In genomic region chr11:70170291-70170690, GRCm38 (mm10) we compare ENCODE assay signal across 14 mouse cellular contexts. TPM values are rescaled to one million over a fixed set of nuclear protein-coding genes. Genes with fewer than 3 reads are reported as not detected.
"Had no signal": no experiment of that assay in that cellular context is flagged by ENCODE, and none has a peak within 500 bp of the region (broad histone marks: within the 10 kb centered on the region; RNA-seq: fewer than 3 reads in every experiment).

No protein-coding gene starts in this region.

- H3K36me3 ChIP-seq: kidney, embryonic 15.5 days; limb, embryonic 12.5 days; midbrain, embryonic 13.5 days; neural tube, embryonic 12.5 days had no signal

- H3K27me3 ChIP-seq: kidney, embryonic 15.5 days; limb, embryonic 12.5 days; midbrain, embryonic 13.5 days; neural tube, embryonic 12.5 days had no signal

- H3K27ac ChIP-seq: kidney, embryonic 15.5 days; limb, embryonic 12.5 days; liver, embryonic 14.5 days; midbrain, embryonic 13.5 days; neural tube, embryonic 12.5 days had no signal

- ATAC-seq: midbrain, embryonic 13.5 days had no signal

- H3K4me3 ChIP-seq: kidney, embryonic 15.5 days; limb, embryonic 12.5 days; midbrain, embryonic 13.5 days; neural tube, embryonic 12.5 days had no signal

- H3K4me2 ChIP-seq: kidney, embryonic 15.5 days; limb, embryonic 12.5 days; midbrain, embryonic 13.5 days; neural tube, embryonic 12.5 days had no signal

- DNase-seq: kidney, postnatal 14 days; liver; lung, adult 18-20 months; right cerebral cortex, postnatal 4 days; spleen, adult 18-20 months; thymus, adult 18-20 months; thymus, postnatal 14 days had no signal

- H3K9me3 ChIP-seq: kidney, embryonic 15.5 days; limb, embryonic 12.5 days; midbrain, embryonic 13.5 days; neural tube, embryonic 12.5 days had no signal

- H3K4me1 ChIP-seq: midbrain, embryonic 13.5 days; neural tube, embryonic 12.5 days had no signal

- H3K9ac ChIP-seq: kidney, embryonic 15.5 days; limb, embryonic 12.5 days; liver, embryonic 14.5 days; midbrain, embryonic 13.5 days; neural tube, embryonic 12.5 days had no signal

RNA-seq across cellular contexts. Expression of gene Clec10a, which starts 14.3 kb away (rescaled TPM):
- polyA plus RNA-seq: kidney, embryonic 15.5 days; limb, embryonic 12.5 days had no signal

RNA-seq across cellular contexts. Expression of gene Mgl2, which starts 40.2 kb away (rescaled TPM):
- total RNA-seq: megakaryocyte-erythroid progenitor cell, adult 5-6 weeks had no signal
- polyA plus RNA-seq: limb, embryonic 12.5 days had no signal

RNA-seq across cellular contexts. Expression of gene Slc16a11, which starts 42.3 kb away (rescaled TPM):
- total RNA-seq: megakaryocyte-erythroid progenitor cell, adult 5-6 weeks; monocyte, adult 5-6 weeks had no signal

RNA-seq across cellular contexts. Expression of gene Bcl6b, which starts 59.3 kb away (rescaled TPM):
- total RNA-seq: monocyte, adult 5-6 weeks had no signal
